Mouse (Mus musculus): ENCODE data around the gene Kera.
A peak's percentile ranks its signal among the peaks of the same experiment; 100 is the strongest.

Gene Kera

GRCm38 (mm10) chr10:97606579-97606978 is at the start of gene Kera:
TSS of gene Kera (plus strand) at chr10:97606879.
- no peak for DNase-seq (ENCODE audit: low spot score)

DNA sequence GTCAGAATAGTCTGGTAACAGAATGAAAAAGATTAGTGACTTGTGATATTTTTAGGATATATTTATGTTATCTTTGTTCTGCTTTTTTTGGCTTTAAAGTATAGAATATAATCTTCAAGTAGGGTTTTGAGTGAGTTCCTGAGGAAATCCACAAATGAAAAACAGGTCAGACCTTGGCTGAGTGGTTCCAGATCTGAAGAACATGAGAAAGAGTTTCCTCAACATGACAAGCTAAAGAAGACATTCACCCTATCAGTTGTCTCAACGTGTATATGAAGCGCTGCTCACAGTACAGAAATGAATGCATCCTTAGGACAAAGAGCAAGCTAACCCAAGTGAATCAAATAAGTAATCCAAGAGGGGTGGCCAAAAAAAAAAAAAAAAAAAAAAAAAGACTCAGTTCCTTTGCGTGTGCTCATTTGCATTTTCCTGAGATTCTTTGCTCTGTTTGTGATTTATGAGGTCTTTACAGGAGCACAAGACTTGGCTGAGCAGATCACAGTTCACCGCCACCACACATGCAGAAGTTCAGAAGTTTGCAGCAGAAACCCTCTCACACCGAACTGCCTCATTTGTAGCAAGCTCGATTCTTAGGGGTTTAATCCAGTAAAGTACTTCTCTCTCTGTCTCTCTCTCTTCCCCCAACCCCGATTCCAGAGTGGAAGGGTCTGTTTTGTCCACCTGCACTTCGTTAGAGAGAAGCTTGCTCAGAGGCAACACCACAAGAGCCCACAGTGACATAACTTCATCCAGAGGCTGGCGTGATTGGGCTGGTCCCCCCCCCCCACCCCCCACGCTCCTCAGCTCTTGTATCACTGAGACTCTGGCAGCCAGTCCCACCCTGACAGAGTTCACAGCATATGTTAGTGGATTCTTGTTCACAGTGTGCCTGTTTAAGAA is 41.5 kb upstream of the Kera start, which contains the start of gene Lum:
Lum (plus strand) TSS at position 172 of the 900 bp plus-strand sequence.
- DNase-seq (ENCODE audit: low spot score) = no peak

- peak; percentile 47 for DNase-seq (ENCODE audit: low spot score)
Observed at GRCm38 (mm10) chr10:97567489-97568135, 39.1 kb upstream of the Kera start.

GRCm38 (mm10) chr10:97582543-97583231 is 24.0 kb upstream of the Kera start:
- DNase-seq (ENCODE audit: low spot score) = no peak

DNA sequence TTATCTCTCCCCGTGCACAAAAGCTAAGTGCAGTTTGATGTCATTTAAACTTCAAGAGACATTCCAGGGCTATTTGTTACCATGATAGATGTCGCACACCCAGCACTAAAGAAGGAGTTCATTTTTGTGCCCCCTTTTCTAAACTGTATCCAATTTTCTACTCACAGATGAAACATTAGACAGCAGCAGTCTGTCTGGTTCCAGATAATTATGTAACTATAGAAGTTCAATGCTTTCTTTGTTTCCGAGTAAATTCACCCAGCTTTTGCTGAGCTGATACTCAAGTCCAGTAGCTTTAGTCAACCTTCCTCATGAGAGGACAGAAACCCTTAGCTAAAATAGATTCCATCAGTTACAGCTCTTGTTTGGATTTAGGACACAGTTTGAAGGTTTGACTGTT is 22.5 kb upstream of the Kera start:
- DNase-seq (ENCODE audit: low spot score) = no peak

GRCm38 (mm10) chr10:97587159-97587558 is 19.5 kb upstream of the Kera start:
- DNase-seq (ENCODE audit: low spot score) = no peak

GRCm38 (mm10) chr10:97589574-97589973 is 17.1 kb upstream of the Kera start:
- peak; percentile 42 for DNase-seq (ENCODE audit: low spot score)

- DNase-seq (ENCODE audit: low spot score) = no peak
Observed at GRCm38 (mm10) chr10:97591036-97591435, 15.6 kb upstream of the Kera start.

DNA sequence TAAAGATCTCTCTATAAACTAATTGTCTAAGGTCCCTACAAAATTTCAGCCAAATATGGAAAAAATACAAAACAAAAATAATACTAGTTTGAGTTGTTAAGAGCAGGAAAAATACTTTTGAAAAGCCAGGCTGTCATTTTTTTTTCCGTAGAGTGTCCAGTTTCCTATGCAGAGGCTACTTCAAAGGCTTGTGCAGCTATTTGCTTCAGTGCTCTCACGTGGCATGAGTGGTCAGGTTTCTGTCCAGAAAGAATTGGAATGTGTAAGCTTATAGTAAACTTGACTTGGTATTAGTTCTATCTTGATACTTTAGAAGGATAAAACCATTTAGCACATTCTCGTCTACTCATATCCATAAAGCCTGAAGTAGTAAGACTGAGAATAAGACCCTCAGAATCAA is 15.0 kb upstream of the Kera start:
- no peak for DNase-seq (ENCODE audit: low spot score)

- no peak for DNase-seq (ENCODE audit: low spot score)
Observed at GRCm38 (mm10) chr10:97595680-97596079, 11.0 kb upstream of the Kera start.

GRCm38 (mm10) chr10:97601744-97602143 is 4.9 kb upstream of the Kera start:
- DNase-seq (ENCODE audit: low spot score) = no peak

- no peak for DNase-seq (ENCODE audit: low spot score)
Observed at GRCm38 (mm10) chr10:97603256-97603655, 3.4 kb upstream of the Kera start.

DNA sequence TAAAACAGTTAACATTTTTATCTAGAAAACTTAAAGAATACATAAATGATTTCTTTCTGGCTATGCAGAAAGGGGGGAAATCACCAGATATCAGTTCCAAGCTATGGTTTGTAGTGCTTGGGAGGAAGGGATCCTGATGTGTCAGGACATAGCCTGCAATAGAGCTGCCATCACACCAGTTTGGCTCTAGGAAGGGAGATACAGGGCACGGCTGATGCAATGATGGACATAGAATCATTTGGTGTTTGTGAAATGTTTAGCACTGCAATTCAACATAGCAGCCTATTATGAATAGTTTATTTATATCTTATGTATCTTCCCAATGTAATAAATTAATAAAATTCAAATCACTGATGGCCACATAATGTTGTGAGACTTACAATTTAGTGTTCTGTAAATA is 15.6 kb downstream of the Kera start:
- no peak for DNase-seq (ENCODE audit: low spot score)

DNA sequence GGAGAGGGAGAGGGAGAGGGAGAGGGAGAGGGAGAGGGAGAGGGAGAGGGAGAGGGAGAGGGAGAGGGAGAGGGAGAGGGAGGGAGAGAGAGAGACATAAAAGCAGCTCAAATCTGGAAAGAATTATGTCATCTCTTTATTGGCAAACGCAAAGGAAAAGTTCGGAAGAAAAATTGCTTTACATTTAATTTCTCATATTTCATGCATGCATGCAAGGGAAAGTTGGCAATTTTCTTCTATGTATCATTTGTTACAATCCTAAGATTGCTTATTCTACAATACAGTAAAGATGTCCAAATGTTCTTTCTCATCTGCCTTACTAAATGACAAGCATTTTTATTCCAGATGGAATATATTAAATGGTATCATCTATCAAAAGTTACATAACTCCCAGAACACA is 17.7 kb downstream of the Kera start:
- no peak for DNase-seq (ENCODE audit: low spot score)

- DNase-seq (ENCODE audit: low spot score) = no peak
Observed at GRCm38 (mm10) chr10:97625116-97625515, 18.4 kb downstream of the Kera start.

DNA sequence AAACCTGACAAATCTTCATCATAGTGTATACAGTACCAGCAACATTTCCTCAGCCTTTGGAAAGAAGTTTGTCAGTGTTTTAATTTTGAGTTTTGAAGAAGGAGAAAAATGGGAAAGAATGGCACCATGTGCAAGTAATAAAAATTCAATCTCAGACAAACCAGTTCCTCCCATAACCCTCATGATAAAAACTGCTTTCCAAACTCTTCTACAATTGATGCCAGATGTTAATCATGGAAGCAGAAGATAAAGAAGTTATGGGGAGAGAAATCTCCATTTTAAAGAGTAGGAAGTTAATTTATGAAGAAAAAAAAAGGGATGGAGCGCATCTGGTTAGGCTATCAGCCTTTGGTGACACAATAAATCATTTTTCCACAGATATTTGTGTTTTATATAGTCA is 19.9 kb downstream of the Kera start:
- no peak for DNase-seq (ENCODE audit: low spot score)

- DNase-seq (ENCODE audit: low spot score) = no peak
Observed at GRCm38 (mm10) chr10:97631061-97631460, 24.4 kb downstream of the Kera start.

- DNase-seq (ENCODE audit: low spot score) = no peak
Observed at GRCm38 (mm10) chr10:97641926-97642325, 35.2 kb downstream of the Kera start.

DNA sequence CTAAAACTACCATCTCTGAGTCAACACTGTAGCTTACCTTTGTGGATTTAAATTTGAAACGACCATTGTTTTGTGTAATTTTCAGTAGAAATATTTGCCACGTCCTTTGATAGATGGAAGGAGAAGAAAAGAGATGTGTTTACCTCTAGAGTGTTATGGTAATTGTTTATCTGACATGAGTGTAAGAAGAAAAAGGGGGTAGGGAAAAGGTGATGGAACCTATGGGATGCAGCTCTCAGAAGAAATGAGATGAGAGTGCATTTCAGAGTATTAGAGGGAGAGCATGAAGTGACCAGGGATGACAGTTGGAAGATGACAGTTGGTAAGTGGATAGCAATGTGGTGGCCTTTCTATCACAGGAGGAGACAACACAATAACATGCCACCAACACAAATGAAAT is 37.1 kb downstream of the Kera start, which contains the start of gene Epyc:
Epyc (plus strand) TSS at position 301 of the 400 bp plus-strand sequence.
- no peak for DNase-seq (ENCODE audit: low spot score)

DNA sequence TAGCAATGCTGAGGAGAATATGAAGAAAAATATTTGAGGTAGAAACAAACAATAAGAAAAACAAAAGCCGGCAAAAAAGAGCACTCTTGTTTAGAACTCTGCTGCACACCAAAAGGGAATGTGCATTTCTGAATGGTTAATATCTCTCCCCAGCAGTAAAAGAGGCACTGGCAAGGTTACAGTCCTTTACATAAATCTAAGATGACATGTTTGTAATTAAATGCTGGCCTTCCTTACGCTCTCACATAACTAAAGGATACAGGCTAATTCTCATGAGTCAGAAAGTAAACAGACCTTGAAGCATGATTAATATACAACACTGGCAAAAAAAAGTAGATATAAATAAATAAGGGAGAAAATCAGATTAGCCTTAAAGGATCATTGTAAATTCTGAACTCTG is 43.7 kb downstream of the Kera start:
- no peak for DNase-seq (ENCODE audit: low spot score)

GRCm38 (mm10) chr10:97659489-97659888 is 52.8 kb downstream of the Kera start:
- DNase-seq (ENCODE audit: low spot score) = no peak
